Mouse (Mus musculus) heart, postnatal 0 days (tissue): ENCODE results near the gene Tmsb15a.

ENCODE experiments used
- CTCF ChIP-seq: IDR thresholded peaks from 2 replicates; pipeline ENCODE4 v1.5.1; 2016; ENCODE audit warnings: antibody characterized with exemption, control low read depth, low read depth
- EP300 ChIP-seq: IDR thresholded peaks from 2 replicates; pipeline ENCODE4 v1.6.1; 2016; ENCODE audit warnings: antibody characterized with exemption, low read depth

GRCm38 (mm10) chrX:135768565-135768964, 43.5 kb upstream of the Tmsb15a start:
- TF ChIP-seq EP300 (no peak), CTCF (no peak)
